Mouse (Mus musculus) thymus, adult 2 months (tissue): ENCODE results near the gene Cyp39a1.

Source experiments
- CTCF ChIP-seq: fragments of 200-500 bp; IDR thresholded peaks from 2 replicates; pipeline ENCODE4 v1.5.1; 2012; ENCODE audit warnings: mild to moderate bottlenecking, control low read depth, low read length, moderate library complexity, borderline replicate concordance; ENCODE audit not compliant: control insufficient read depth, poor library complexity, insufficient read depth; ENCODE audit errors: extremely low read depth
- POLR2A ChIP-seq: fragments of 200-500 bp; IDR thresholded peaks from 2 replicates; pipeline ENCODE4 v1.6.1; 2012; ENCODE audit warnings: mild to moderate bottlenecking, low read length, control low read depth, moderate library complexity; ENCODE audit not compliant: control insufficient read depth, poor library complexity, insufficient read depth; ENCODE audit errors: extremely low read depth

DNA sequence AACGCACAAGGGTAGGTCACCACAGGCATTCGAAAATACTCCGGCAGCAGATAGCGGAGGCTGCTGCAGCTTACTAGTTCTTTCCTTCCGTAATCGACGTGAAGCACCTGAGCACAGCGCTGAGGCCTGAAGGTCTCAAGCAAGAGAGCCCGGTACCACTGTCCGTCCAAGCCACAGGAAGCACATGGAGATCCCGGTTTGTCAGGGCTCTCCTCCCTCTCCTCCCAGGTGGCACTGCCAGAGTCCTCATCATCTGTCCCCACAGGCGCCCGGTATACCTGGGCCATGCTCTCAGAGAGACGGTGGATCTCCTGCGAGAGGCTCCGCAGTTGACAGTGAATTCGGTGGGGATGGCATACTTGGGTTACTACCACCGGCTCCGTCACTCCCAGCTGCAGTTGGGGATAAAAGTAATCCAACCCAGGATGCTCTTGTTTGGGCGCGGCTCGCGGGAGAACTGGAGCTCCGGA is 38.2 kb upstream of the Cyp39a1 start:
- no peak for TF ChIP-seq POLR2A
- TF ChIP-seq CTCF = no peak
